Mouse (Mus musculus) stomach, postnatal 0 days (tissue): ENCODE results near the gene Hdac5. TPM values are rescaled to one million over a fixed set of nuclear protein-coding genes. Genes with fewer than 3 reads are reported as not detected.

Experiments used
- ATAC-seq: fragments of 200-750 bp; cut with Nextera tagmentation; 2 replicates; pipeline ENCODE4 v1.8.0; 2017; ENCODE audit not compliant: low FRiP score, low TSS enrichment
- DNase-seq: peaks from one replicate; pipeline ENCODE4 v3.0.0-alpha.2; 2016; ENCODE audit warnings: low spot score
- H3K27ac ChIP-seq: fragments of 300-500 bp; sonication (generic); replicated peaks from 2 replicates; pipeline ENCODE4 v1.5.1; 2014; ENCODE audit warnings: mild to moderate bottlenecking, control low read depth
- H3K27me3 ChIP-seq: fragments of 300-500 bp; sonication (generic); 2 replicates; pipeline ENCODE4 v1.6.1; 2014; ENCODE audit warnings: low read length; ENCODE audit not compliant: control insufficient read depth, insufficient read depth
- H3K36me3 ChIP-seq: fragments of 300-500 bp; sonication (generic); 2 replicates; pipeline ENCODE4 v1.6.1; 2014; ENCODE audit warnings: low read length, mixed read lengths; ENCODE audit not compliant: control insufficient read depth, insufficient read depth
- H3K4me1 ChIP-seq: fragments of 300-500 bp; sonication (generic); replicated peaks from 2 replicates; pipeline ENCODE4 v1.6.1; 2014; ENCODE audit warnings: antibody characterized with exemption; ENCODE audit not compliant: control insufficient read depth, insufficient read depth
- H3K4me2 ChIP-seq: fragments of 300-500 bp; sonication (generic); replicated peaks from 2 replicates; pipeline ENCODE4 v1.6.1; 2014; ENCODE audit warnings: low read depth, mild to moderate bottlenecking, control low read depth, moderate library complexity
- H3K4me3 ChIP-seq: fragments of 300-500 bp; sonication (generic); 2 replicates; pipeline ENCODE4 v1.5.1; 2014; ENCODE audit warnings: low read depth, low read length, control low read depth
- H3K9ac ChIP-seq: fragments of 300-500 bp; sonication (generic); 2 replicates; pipeline ENCODE4 v1.6.1; 2014; ENCODE audit warnings: mild to moderate bottlenecking, low read length, control low read depth, mixed read lengths
- H3K9me3 ChIP-seq: fragments of 300-500 bp; sonication (generic); 2 replicates; pipeline ENCODE4 v1.6.1; 2016; ENCODE audit warnings: low read length; ENCODE audit not compliant: control insufficient read depth
- CTCF ChIP-seq: IDR thresholded peaks from 2 replicates; pipeline ENCODE4 v1.5.1; 2016; ENCODE audit warnings: antibody characterized with exemption, low read depth, mild to moderate bottlenecking, moderate library complexity
- EP300 ChIP-seq: optimal IDR thresholded peaks from 2 replicates; pipeline ENCODE3; 2016; ENCODE audit warnings: antibody characterized with exemption
- WGBS: fragments of 180-500 bp; shearing (Covaris S2); extraction: QIAGEN DNeasy Blood & Tissue Kit; methylation state at CpG from one replicate; pipeline ENCODE4 v1.1.7; 2014; 5-methylcytosine and 5-hydroxymethylcytosine counted together
- polyA plus RNA-seq: library from polyadenylated mRNA; unstranded; fragments of >200 nt; fragmentation: Nextera tagmentation; extraction: Ambion mirVana; gene quantifications from 2 replicates; pipeline ENCODE4 v1.2.1, GENCODE M21; 2015

Hdac5 gene
- polyA plus RNA-seq, 1 experiment from 2014 or later = 33.8 TPM

GRCm38 (mm10) chr11:102225221-102225620 is 4.7 kb downstream of the Hdac5 start:
- Histone ChIP-seq H3K9ac (0 out of 2 replicates have a peak overlapping the region, but pooled peaks have one; percentile 23), H3K27ac (peak overlapping the region; percentile 61), H3K9me3 (no peaks in the 10 kb centered on the region), H3K4me3 (no peak overlapping the region), H3K27me3 (no peaks in the 10 kb centered on the region), H3K36me3 (0 out of 2 replicates have a peak, but pooled peaks cover 2% of the 10 kb centered on the region), H3K4me2 (peak overlapping the region; percentile 35), H3K4me1 (peaks cover 18% of the 10 kb centered on the region)
- TF ChIP-seq EP300 = no peak
- TF ChIP-seq CTCF = no peak
- 39% methylated on average over 5 of the region's 5 CpGs for WGBS
- DNase-seq (peak; percentile 17), ATAC-seq (no peak)

GRCm38 (mm10) chr11:102224686-102225085 is 5.3 kb downstream of the Hdac5 start:
- 27% methylated on average over 22 of the region's 22 CpGs for WGBS
- H3K9ac ChIP-seq = peak overlapping the region; percentile 23

GRCm38 (mm10) chr11:102223166-102223565 is 6.8 kb downstream of the Hdac5 start:
- DNase-seq (peak; percentile 70), ATAC-seq (no peak)
- H3K4me2 ChIP-seq = no peak overlapping the region
- no peak overlapping the region for H3K27ac ChIP-seq
- H3K9ac ChIP-seq = no peak overlapping the region
- H3K9me3 ChIP-seq = no peaks in the 10 kb centered on the region
- WGBS = 32% methylated on average over 6 of the region's 6 CpGs
- H3K36me3 ChIP-seq = 0 out of 2 replicates have a peak, but pooled peaks cover 2% of the 10 kb centered on the region
- H3K4me3 ChIP-seq = no peak overlapping the region
- H3K4me1 ChIP-seq = peaks cover 29% of the 10 kb centered on the region
- H3K27me3 ChIP-seq = no peaks in the 10 kb centered on the region
- TF ChIP-seq CTCF (peak; percentile 77), EP300 (no peak)

More at GRCm38 (mm10) chr11:102224686-102225085, 5.3 kb downstream of the Hdac5 start:
- peak; percentile 49 for DNase-seq
- Histone ChIP-seq H3K27me3 (no peaks in the 10 kb centered on the region), H3K4me2 (peak overlapping the region; percentile 35), H3K4me1 (peaks cover 23% of the 10 kb centered on the region), H3K4me3 (no peak overlapping the region), H3K36me3 (0 out of 2 replicates have a peak, but pooled peaks cover 2% of the 10 kb centered on the region), H3K9me3 (no peaks in the 10 kb centered on the region), H3K27ac (peak overlapping the region; percentile 61; the same call in 1 of the 2 replicates)
- no peak for ATAC-seq
- TF ChIP-seq EP300 = no peak
- TF ChIP-seq CTCF = no peak

GRCm38 (mm10) chr11:102221954-102222351 is 8.0 kb downstream of the Hdac5 start:
- Histone ChIP-seq H3K4me1 (peaks cover 36% of the 10 kb centered on the region), H3K4me3 (no peak overlapping the region), H3K9me3 (no peaks in the 10 kb centered on the region), H3K36me3 (0 out of 2 replicates have a peak, but pooled peaks cover 2% of the 10 kb centered on the region), H3K4me2 (no peak overlapping the region), H3K27me3 (no peaks in the 10 kb centered on the region), H3K27ac (peak overlapping the region; percentile 45; the same call in 1 of the 2 replicates), H3K9ac (no peak overlapping the region)
- 61% methylated on average over 8 of the region's 8 CpGs for WGBS
- TF ChIP-seq EP300 = no peak
- no peak for TF ChIP-seq CTCF
- DNase-seq (no peak), ATAC-seq (no peak)

- Histone ChIP-seq H3K27me3 (no peaks in the 10 kb centered on the region), H3K9me3 (no peaks in the 10 kb centered on the region), H3K4me3 (no peak overlapping the region), H3K9ac (no peak overlapping the region), H3K36me3 (0 out of 2 replicates have a peak, but pooled peaks cover 2% of the 10 kb centered on the region), H3K27ac (peak overlapping the region; percentile 45), H3K4me1 (peaks cover 35% of the 10 kb centered on the region), H3K4me2 (no peak overlapping the region)
- TF ChIP-seq EP300 (no peak), CTCF (no peak)
- ATAC-seq (no peak), DNase-seq (no peak)
- 83% methylated on average over 8 of the region's 8 CpGs for WGBS
Measured at GRCm38 (mm10) chr11:102221243-102221953, 8.6 kb downstream of the Hdac5 start.

GRCm38 (mm10) chr11:102220451-102220850 is 9.5 kb downstream of the Hdac5 start:
- Histone ChIP-seq H3K36me3 (0 out of 2 replicates have a peak, but pooled peaks cover 2% of the 10 kb centered on the region), H3K4me3 (no peak overlapping the region), H3K9me3 (no peaks in the 10 kb centered on the region), H3K4me2 (no peak overlapping the region), H3K4me1 (peaks cover 36% of the 10 kb centered on the region), H3K27me3 (no peaks in the 10 kb centered on the region), H3K27ac (peak overlapping the region; percentile 91), H3K9ac (no peak overlapping the region)
- DNase-seq (peak; percentile 55), ATAC-seq (no peak)
- no peak for TF ChIP-seq EP300
- TF ChIP-seq CTCF = no peak
- WGBS = 46% methylated on average over 6 of the region's 6 CpGs
